Mouse (Mus musculus) kidney, embryonic 15.5 days (tissue): Measurements from ENCODE around the gene Nprl3. TPM values are rescaled to one million over a fixed set of nuclear protein-coding genes. Genes with fewer than 3 reads are reported as not detected.
"Not testable (repeated sequence)": the region's sequence is repeated elsewhere in the genome, so short reads cannot be mapped to it uniquely, and the experiment has no call there.

Experiments used
- ATAC-seq: fragments of 200-750 bp; cut with Nextera tagmentation; replicated peaks from 2 replicates; pipeline ENCODE4 v1.8.0; 2017; ENCODE audit warnings: moderate TSS enrichment; ENCODE audit not compliant: low FRiP score
- H3K27ac ChIP-seq: fragments of 300-500 bp; sonication (generic); 2 replicates; pipeline ENCODE4 v1.5.1; 2015; ENCODE audit warnings: mild to moderate bottlenecking, inconsistent platforms
- H3K27me3 ChIP-seq: fragments of 300-500 bp; sonication (generic); 2 replicates; pipeline ENCODE4 v1.6.1; 2015; ENCODE audit warnings: inconsistent platforms
- H3K36me3 ChIP-seq: fragments of 300-500 bp; sonication (generic); 2 replicates; pipeline ENCODE4 v1.6.1; 2015; ENCODE audit warnings: inconsistent platforms
- H3K4me1 ChIP-seq: fragments of 300-500 bp; sonication (generic); 2 replicates; pipeline ENCODE4 v1.6.1; 2015; ENCODE audit warnings: inconsistent platforms
- H3K4me2 ChIP-seq: fragments of 300-500 bp; sonication (generic); 2 replicates; pipeline ENCODE4 v1.6.1; 2015; ENCODE audit warnings: moderate library complexity, mild to moderate bottlenecking, inconsistent platforms
- H3K4me3 ChIP-seq: fragments of 300-500 bp; sonication (generic); replicated peaks from 2 replicates; pipeline ENCODE4 v1.5.1; 2015; ENCODE audit warnings: mild to moderate bottlenecking, inconsistent platforms
- H3K9ac ChIP-seq: fragments of 300-500 bp; sonication (generic); 2 replicates; pipeline ENCODE4 v1.6.1; 2015; ENCODE audit warnings: mild to moderate bottlenecking, inconsistent platforms
- H3K9me3 ChIP-seq: fragments of 300-500 bp; sonication (generic); replicated peaks from 2 replicates; pipeline ENCODE4 v1.6.1; 2016; ENCODE audit warnings: inconsistent platforms
- WGBS: fragments of 180-500 bp; shearing (Covaris S2); methylation state at CpG from one replicate; pipeline ENCODE4 v1.1.7; 2015; ENCODE audit warnings: mixed read lengths; 5-methylcytosine and 5-hydroxymethylcytosine counted together
- polyA plus RNA-seq: library from polyadenylated mRNA; unstranded; fragments of >200 nt; fragmentation: Nextera tagmentation; extraction: Ambion mirVana; gene quantifications from 2 replicates; pipeline ENCODE4 v1.2.1, GENCODE M21; 2015

Nprl3 gene
- polyA plus RNA-seq = 38.8 and 43.9 TPM in 2 replicates

DNA sequence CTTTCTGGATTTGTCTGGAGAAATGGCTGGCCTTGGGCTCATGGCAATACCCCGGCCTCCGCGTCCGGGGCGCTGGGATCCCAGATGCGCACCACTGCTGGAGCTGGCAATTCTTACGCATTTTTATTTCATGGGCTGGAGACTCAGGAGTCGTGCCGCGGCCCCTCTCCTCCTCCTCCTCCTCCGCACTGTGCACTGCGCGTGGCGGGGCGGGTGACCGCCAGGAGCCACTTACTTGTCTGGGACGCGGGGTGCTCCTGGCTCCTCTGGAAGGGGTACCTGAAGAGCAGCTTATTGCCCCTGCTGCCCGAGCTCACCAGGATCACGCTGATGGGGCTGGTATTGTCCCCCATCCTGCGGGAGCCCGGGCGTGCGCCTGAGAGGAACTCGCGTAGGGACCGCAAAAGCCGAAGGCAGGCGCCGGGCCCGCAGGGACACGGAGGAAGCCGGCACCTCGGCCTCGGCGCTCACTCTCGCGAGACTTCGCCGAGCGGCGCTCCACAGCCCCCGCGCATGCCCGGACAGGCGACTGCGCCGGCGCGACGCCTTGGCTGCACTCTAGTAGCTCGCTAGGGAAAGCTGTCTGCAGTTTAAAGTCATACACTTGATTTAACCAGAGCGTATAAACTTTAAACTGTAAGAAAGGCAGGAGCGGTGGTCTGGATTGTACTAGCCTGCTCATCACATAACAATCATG, at the start of gene Nprl3:
Nprl3 (minus strand) TSS at position 520 of the 697 bp plus-strand sequence.
- ATAC-seq = peak; percentile 99
- Histone ChIP-seq H3K4me1 (peaks cover 12% of the 10 kb centered on the region), H3K4me2 (peak within 1 kb of the TSS; percentile 63), H3K27me3 (peaks cover 9% of the 10 kb centered on the region; the same call in 1 of the 2 replicates), H3K36me3 (peaks cover 3% of the 10 kb centered on the region), H3K9ac (peak within 1 kb of the TSS; percentile 88), H3K9me3 (no peaks in the 10 kb centered on the region), H3K27ac (peak within 1 kb of the TSS; percentile 93), H3K4me3 (peak within 1 kb of the TSS; percentile 78)
- under 1% methylated on average over 54 of the region's 54 CpGs for WGBS

DNA sequence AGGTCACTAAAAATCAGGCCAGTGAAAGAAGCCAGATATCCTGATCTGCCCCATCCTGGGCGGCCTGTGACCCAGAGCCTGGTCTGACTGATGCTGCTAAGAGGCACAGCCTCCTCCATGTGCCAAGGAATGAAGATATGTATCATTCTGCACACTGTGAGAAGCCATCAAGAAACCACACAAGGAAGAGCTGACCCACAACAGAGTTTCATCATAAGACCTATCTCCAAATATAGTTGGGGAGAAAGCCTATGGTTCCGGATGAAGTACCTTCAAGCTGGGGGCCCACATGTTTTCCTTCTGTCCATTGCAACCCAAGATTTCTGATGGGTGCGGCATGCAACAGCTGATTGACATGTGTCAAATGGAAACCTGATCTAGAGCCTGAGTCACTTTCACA, 48.5 kb upstream of the Nprl3 start:
- 0 out of 2 replicates have a peak, but pooled peaks cover 4% of the 10 kb centered on the region for H3K27me3 ChIP-seq
- WGBS = 83% methylated on average over 3 of the region's 3 CpGs

DNA sequence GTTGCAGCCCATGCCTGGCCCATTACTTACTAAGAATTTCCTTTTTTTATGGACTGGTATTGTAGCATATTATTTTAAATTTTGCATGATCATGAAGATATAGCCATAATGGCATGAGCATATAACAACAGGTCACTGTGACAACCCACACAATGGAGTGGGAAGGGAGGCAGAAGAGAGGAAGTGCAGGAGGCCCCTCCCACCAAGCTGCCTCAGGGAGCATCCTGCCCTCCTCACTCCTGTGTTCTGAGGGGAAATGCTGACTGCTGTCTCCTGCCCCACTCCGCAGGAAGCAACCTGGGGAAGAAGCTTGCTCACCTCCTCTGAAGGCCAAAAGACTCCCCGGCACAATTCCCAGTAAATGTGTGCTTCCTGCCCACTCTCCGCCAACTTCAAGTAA, 42.4 kb upstream of the Nprl3 start:
- H3K4me2 ChIP-seq = no peak overlapping the region
- no peak overlapping the region for H3K27ac ChIP-seq
- no peak overlapping the region for H3K4me3 ChIP-seq
- ATAC-seq = 0 out of 2 replicates have a peak, but pooled peaks have one; percentile 33
- no peak overlapping the region for H3K9ac ChIP-seq
- H3K27me3 ChIP-seq = 0 out of 2 replicates have a peak, but pooled peaks cover 4% of the 10 kb centered on the region
- H3K9me3 ChIP-seq = no peaks in the 10 kb centered on the region
- H3K36me3 ChIP-seq = no peaks in the 10 kb centered on the region
- WGBS = 72% methylated on average over 3 of the region's 3 CpGs
- H3K4me1 ChIP-seq = peaks cover 28% of the 10 kb centered on the region

More for the DNA sequence above, 48.5 kb upstream of the Nprl3 start:
- no peak overlapping the region for H3K9ac ChIP-seq
- ATAC-seq = no peak
- no peak overlapping the region for H3K4me2 ChIP-seq
- H3K36me3 ChIP-seq = no peaks in the 10 kb centered on the region
- no peaks in the 10 kb centered on the region for H3K4me1 ChIP-seq
- H3K9me3 ChIP-seq = no peaks in the 10 kb centered on the region
- H3K27ac ChIP-seq = no peak overlapping the region
- H3K4me3 ChIP-seq = no peak overlapping the region

DNA sequence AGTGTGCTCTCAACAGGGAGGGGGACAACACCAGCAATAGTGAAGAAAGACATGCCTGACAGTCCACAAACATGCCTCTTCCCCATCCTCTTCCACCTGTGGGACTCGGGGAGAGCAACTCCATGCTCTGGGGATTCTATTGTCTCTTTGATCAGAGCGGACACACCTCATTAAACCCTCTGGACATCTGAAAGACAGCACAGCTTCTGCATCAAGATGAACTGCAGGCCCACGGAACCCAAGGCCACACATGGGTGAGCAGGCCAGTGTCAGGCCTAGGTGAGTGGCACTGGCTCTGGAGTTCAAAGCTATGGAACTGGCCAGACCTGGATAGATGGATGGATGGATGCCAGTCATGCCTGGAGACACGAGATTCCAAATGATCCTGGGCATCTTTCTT, 41.9 kb upstream of the Nprl3 start:
- Histone ChIP-seq H3K36me3 (no peaks in the 10 kb centered on the region), H3K4me1 (peaks cover 28% of the 10 kb centered on the region), H3K27ac (0 out of 2 replicates have a peak overlapping the region, but pooled peaks have one; percentile 15), H3K9ac (no peak overlapping the region), H3K9me3 (no peaks in the 10 kb centered on the region), H3K4me3 (no peak overlapping the region), H3K27me3 (0 out of 2 replicates have a peak, but pooled peaks cover 4% of the 10 kb centered on the region), H3K4me2 (no peak overlapping the region)
- WGBS = 37% methylated on average over 4 of the region's 4 CpGs
- ATAC-seq = peak; percentile 74

DNA sequence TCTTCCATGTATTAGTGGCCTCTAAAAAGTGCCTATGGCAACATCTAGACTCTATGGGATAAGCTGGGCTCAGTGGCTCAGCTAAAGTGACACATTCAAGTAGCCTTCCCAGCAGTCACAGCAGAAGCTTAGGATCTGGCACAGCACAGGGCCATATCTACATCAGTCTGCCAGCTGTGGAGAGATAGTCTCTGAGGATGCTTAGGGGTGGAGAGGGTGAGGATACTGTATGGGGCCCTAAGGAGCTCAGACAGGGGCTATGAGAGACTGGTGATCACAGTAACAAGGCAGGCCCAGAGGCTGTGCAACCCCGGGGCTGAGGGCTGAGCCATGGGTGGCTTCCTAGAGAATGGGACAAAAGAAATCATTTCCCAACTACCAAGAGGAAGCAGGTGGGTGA, 39.5 kb upstream of the Nprl3 start:
- Histone ChIP-seq H3K9ac (no peak overlapping the region), H3K4me3 (no peak overlapping the region), H3K4me1 (peaks cover 28% of the 10 kb centered on the region), H3K27me3 (peaks cover 8% of the 10 kb centered on the region; the same call in 1 of the 2 replicates), H3K27ac (no peak overlapping the region), H3K36me3 (no peaks in the 10 kb centered on the region), H3K4me2 (no peak overlapping the region), H3K9me3 (no peaks in the 10 kb centered on the region)
- ATAC-seq = no peak
- WGBS = 74% methylated on average over 1 of the region's 1 CpGs

DNA sequence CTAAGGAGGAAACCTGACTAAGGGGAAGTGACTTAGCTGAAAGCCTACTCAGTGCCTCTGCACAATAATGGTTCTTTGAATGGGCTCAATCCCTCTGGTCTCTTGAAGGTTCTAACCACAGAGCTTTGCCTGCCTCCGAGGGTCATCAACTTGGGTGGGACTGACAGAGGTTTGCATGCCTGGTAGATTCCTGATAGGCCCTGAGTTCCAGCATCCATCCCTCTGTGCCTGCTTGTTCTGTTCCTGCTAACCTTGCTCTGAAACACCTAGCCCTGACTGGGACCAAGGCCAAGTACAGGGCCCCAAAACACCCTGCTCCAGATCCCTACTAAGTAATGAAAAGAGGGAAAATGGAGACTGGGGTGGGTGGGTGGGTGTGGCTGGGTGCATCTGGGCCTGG, 35.9 kb upstream of the Nprl3 start:
- Histone ChIP-seq H3K4me1 (peaks cover 11% of the 10 kb centered on the region), H3K9ac (no peak overlapping the region), H3K27me3 (peaks cover 21% of the 10 kb centered on the region), H3K4me2 (no peak overlapping the region), H3K9me3 (no peaks in the 10 kb centered on the region), H3K36me3 (no peaks in the 10 kb centered on the region), H3K4me3 (no peak overlapping the region), H3K27ac (no peak overlapping the region)
- no peak for ATAC-seq
- 77% methylated on average over 1 of the region's 1 CpGs for WGBS

DNA sequence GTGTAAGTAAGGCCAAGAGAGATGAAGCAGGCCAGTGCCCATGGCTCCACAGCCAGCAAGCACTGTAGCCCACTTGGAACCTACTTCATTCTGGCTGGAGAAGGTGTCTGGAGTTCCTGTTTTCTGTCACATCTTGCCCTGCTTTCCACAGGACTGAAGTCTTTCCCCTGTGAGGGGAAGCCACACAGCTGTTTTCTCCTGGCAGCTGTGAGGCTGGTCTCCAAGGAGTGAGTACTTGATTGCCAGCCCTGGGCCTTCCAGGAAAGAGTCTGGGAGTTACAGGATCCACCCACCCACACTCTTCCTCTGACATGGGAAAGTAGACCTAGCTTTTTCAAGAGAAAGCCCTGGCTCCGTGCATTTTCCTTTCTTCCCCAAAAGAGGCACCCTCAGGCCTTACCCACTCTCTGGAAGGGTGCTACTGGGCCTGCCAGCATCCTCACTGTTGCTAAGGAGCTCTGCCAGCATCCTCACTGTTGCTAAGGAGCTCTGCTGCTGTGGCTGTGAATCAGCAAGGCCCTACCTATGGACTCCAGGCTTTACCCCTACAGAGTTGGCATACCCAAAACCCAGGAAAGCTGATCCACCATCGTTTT, 35.4 kb upstream of the Nprl3 start:
- H3K4me3 ChIP-seq = no peak overlapping the region
- H3K9ac ChIP-seq = no peak overlapping the region
- H3K4me2 ChIP-seq = no peak overlapping the region
- H3K9me3 ChIP-seq = no peaks in the 10 kb centered on the region
- H3K4me1 ChIP-seq = peaks cover 8% of the 10 kb centered on the region
- no peaks in the 10 kb centered on the region for H3K36me3 ChIP-seq
- no peak for ATAC-seq
- 52% methylated on average over 2 of the region's 2 CpGs for WGBS
- H3K27me3 ChIP-seq = peaks cover 21% of the 10 kb centered on the region
- H3K27ac ChIP-seq = no peak overlapping the region

DNA sequence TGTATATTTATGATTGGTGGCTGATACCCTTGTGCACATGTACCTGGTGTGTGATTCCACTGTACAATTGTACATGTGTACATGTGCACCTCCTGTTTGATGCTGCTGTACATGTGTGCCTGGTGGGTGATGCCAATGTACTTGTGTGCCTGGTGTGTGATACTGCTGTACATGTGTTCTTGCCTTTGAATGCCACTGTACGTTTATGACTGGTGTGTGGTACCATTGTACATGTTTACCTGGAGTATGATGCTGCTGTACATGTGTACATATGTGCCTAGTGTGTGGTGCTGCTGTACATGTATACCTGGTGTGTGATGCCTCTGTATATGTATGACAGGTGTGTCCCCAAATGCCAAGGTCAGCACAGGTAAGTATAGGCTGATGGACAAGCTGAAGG, 34.0 kb upstream of the Nprl3 start:
- no peak overlapping the region for H3K9ac ChIP-seq
- H3K4me3 ChIP-seq = no peak overlapping the region
- no peaks in the 10 kb centered on the region for H3K4me1 ChIP-seq
- H3K4me2 ChIP-seq = no peak overlapping the region
- no peak overlapping the region for H3K27ac ChIP-seq
- H3K36me3 ChIP-seq = no peaks in the 10 kb centered on the region
- 91% methylated on average over 1 of the region's 1 CpGs for WGBS
- H3K9me3 ChIP-seq = no peaks in the 10 kb centered on the region
- peaks cover 21% of the 10 kb centered on the region for H3K27me3 ChIP-seq
- ATAC-seq = no peak

DNA sequence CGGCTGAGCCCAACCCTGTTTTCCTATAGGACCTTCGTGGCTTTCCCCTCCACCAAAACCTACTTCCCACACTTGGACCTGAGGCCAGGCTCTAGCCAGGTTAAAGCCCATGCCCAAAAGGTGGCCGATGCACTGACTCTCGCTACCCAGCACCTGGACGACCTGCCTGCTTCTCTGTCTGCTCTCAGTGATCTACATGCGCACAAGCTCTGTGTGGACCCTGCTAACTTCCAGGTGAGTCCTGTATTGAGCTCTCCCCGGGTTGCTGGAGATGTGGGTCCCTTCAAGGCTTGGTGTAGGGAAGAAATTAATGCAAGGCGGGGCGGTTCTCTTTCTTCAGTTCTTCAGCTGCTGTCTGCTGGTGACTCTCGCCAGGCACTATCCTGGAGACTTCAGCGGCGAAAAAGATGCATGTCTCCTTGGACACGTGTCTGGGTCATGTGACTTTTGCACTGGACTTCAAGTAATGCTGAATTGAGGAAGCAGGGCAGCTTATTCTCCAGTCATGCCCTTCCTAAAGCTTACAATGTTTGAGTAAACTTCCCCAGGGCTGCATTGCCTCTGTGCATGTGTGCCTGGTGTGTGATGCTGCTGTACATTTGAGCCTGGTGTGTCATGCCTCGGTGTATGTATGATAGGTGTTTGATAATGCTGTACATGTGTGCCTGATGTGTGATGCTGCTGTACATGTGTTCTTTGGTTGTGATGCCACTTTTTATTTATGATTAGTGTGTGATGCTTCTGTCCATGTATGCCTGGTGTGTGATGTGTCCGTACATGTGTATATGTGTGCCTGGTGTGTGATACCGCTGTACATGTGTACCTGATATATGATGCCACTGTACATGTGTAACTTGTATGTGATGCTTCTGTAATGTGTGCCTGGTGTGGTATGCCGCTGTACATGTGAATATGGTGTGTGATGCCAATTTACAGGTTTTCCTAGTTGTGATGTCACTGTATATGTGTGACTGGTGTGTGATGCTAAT, 33.1 kb upstream of the Nprl3 start:
- no peak for ATAC-seq
- 57% methylated on average over 16 of the region's 17 CpGs for WGBS
- H3K4me1 ChIP-seq = no peaks in the 10 kb centered on the region
- H3K9ac ChIP-seq = no peak overlapping the region
- H3K36me3 ChIP-seq = no peaks in the 10 kb centered on the region
- H3K9me3 ChIP-seq = no peaks in the 10 kb centered on the region
- H3K27me3 ChIP-seq = peaks cover 21% of the 10 kb centered on the region
- peak overlapping the region; percentile 26 for H3K4me3 ChIP-seq
- H3K4me2 ChIP-seq = peak overlapping the region; percentile 52
- no peak overlapping the region for H3K27ac ChIP-seq

DNA sequence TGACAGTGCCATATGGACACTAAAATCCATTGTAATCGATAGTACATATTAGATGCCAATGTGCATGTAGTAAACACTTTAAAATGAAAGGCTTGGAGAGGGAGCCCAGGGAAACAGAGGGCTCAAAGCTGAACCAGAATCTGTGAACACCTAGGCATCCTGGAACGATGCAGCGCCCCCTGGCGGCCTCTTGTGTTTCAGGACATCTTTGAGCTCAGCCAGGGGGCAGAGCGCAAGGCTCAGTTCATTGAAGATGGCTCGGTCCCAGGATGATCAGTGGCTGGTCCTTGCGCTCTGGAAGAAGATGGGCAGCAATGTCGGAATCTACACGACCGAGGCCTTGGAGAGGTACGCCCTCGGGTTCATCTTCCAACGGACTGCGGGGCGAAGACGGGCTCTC, 32.4 kb upstream of the Nprl3 start, which contains the start of gene Hbq1a:
Hbq1a (plus strand) TSS at position 205 of the 400 bp plus-strand sequence.
- H3K4me2 ChIP-seq = peak within 1 kb of the TSS; percentile 52
- H3K36me3 ChIP-seq, H3K9ac ChIP-seq, H3K27ac ChIP-seq, H3K9me3 ChIP-seq, H3K4me1 ChIP-seq: not testable (repeated sequence)
- WGBS = 4% methylated on average over 16 of the region's 16 CpGs
- H3K27me3 ChIP-seq = peaks cover 21% of the 10 kb centered on the region
- peak; percentile 53; the same call in 1 of the 2 replicates for ATAC-seq
- H3K4me3 ChIP-seq = peak within 1 kb of the TSS; percentile 26

DNA sequence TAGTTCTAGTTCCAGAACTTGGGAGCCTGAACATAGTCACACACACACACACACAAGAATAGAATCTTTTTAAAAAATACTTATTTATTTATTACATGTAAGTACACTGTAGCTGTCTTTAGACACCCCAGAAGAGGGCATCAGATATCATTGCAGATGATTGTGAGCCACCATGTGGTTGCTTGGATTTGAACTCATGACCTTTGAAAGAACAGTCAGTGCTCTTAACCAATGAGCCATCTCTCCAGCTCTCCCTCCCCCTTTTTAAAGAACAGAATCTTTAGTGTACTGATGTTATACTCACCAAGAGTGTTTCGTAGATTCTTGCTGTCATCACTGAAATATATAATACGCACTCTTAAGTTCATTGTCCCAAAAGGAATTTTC, 31.0 kb upstream of the Nprl3 start:
- Histone ChIP-seq H3K9ac (no peak overlapping the region), H3K4me3 (no peak overlapping the region), H3K9me3 (no peaks in the 10 kb centered on the region), H3K36me3 (no peaks in the 10 kb centered on the region), H3K27ac (no peak overlapping the region), H3K27me3 (peaks cover 21% of the 10 kb centered on the region), H3K4me1 (no peaks in the 10 kb centered on the region), H3K4me2 (no peak overlapping the region)
- whole genome bisulfite sequencing = 91% methylated on average over 2 of the region's 2 CpGs
- ATAC-seq = no peak
